Mouse (Mus musculus) thymus, adult 2 months (tissue): ENCODE measurements around the gene Ntn4.

Experiments used
- CTCF ChIP-seq: fragments of 200-500 bp; IDR thresholded peaks from 2 replicates; pipeline ENCODE4 v1.5.1; 2012; ENCODE audit warnings: mild to moderate bottlenecking, control low read depth, low read length, moderate library complexity, borderline replicate concordance; ENCODE audit not compliant: control insufficient read depth, poor library complexity, insufficient read depth; ENCODE audit errors: extremely low read depth
- POLR2A ChIP-seq: fragments of 200-500 bp; IDR thresholded peaks from 2 replicates; pipeline ENCODE4 v1.6.1; 2012; ENCODE audit warnings: mild to moderate bottlenecking, low read length, control low read depth, moderate library complexity; ENCODE audit not compliant: control insufficient read depth, poor library complexity, insufficient read depth; ENCODE audit errors: extremely low read depth

DNA sequence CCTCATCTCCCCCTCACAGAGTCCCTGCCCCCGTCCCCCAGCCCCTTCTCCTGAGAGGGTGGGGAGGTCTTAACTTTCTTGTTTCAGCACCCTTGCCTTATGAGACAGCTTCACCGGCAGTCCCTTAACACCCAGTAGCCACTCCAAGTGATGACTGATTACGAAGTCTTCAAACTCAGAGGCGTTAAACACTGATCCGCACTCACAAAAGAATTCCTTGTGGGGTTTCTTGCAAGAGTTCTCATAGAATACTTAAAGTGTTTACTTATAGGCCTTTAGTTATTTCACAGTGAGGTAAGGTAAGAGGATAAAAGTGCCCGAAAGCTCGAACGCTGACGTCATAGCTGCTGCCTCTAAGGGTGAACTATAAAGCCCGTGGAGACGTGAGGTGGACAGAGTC lies 50.9 kb downstream of the Ntn4 start:
- no peak for TF ChIP-seq POLR2A
- no peak for TF ChIP-seq CTCF
